Mouse (Mus musculus) heart, adult 11 months (tissue): ENCODE measurements around the gene Duoxa2.

Source experiments
- DNase-seq: peaks from one replicate; pipeline ENCODE4 v3.0.0; 2022

Gene Duoxa2

DNA sequence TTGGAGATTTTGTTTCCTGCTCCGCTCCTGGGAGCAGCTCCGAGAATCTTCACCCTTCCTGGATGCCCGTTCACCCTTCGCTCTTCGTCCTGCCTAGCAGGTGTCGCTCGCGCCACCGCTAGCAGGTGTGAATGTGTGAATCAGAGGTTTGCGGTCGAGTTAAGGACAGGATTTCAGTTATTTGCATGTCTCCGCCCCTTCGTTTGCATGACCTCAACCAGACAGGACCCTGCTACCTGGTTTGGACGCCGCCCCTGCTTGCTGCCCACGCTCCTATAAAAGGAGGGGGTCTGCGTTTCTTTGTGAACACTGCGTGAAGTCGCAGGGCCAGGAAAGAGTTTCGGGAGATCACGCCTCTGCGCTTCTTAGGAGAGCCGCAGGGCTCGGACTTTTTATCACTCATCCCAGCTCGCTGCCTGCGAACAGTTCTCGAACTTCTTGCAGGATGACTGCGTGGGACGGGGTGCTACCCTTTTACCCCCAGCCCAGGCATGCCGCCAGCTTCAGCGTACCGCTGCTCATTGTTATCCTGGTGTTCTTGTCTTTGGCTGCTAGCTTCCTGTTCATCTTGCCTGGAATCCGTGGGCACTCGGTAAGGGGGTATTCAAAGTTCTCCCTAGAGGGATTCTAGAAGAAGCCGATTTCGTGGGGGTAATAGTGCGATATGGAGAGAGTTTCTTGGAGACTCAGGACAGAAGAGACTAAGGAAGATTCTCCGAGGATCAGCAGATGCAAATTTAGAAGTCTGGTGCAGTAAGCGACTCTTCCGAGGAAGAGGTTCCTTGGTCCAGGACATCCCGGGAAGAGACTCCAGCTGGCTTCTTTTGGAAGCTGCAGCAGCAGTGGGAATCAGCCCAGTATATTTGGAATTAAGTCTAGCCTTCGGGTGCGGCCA, at the start of gene Duoxa2:
Duoxa2 (plus strand) TSS at position 305 of the 895 bp plus-strand sequence.
- DNase-seq = no peak

- no peak for DNase-seq
Observed at GRCm38 (mm10) chr2:122255997-122256396, 42.7 kb upstream of the Duoxa2 start.

GRCm38 (mm10) chr2:122260729-122261128, 38.0 kb upstream of the Duoxa2 start:
- DNase-seq = no peak

GRCm38 (mm10) chr2:122264690-122265089, 34.0 kb upstream of the Duoxa2 start:
- DNase-seq = no peak

DNA sequence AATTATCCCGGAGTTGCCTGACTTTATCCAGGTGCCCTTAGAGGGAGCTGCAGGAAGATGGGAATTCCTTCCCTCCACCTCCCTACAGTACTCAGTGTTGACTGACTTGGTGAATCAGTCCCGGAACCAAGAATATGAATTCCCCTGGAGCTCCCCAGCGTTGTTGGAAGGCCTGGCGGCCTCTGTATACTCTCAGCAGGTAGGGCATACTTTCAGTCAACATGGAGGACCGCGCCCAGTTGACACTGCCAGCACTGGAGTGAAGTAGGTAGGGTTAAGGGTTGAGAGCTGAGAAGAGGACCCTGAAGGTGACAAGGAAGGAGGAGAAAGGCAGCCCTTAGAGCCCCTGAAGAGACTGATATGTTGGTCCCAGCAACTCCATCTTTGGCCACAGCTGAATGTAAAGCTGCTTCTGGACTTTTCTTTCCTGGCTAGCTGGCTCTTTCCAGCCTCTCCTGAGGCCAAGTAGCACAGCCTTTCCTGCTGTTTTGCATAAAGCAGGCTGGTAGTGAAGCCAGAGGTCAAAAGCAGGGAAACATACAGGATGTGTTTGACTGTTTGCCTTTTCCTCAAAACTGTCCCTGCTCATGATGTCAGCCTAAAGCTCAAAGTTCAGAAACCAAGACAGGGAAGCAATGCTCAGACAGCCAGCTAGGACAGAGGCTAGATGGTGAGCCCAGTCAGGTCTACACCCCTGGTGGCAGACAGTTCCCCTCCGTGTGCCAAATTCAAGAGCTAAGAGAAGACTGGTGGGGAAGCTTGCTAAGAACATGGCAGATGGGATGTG, 32.1 kb upstream of the Duoxa2 start:
- no peak for DNase-seq

DNA sequence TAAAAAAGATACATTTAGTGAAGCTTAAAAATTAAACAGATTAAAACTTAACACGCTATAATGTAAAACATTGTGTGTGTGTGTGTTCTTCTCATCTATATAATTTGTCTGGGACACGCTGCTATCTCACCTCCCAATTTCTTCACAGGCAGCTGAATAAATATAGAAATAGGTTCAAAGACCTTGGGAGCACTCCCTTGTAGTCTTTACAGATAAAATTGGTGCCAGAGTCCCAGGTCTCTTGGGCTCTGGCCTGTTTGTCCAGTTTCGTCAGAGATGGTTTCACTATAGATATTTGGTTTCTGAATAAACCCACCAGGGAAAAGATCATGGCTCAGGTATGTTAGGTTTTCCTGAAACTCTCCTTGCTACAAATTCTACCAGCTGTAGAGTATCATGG, 19.9 kb upstream of the Duoxa2 start:
- DNase-seq = no peak

DNA sequence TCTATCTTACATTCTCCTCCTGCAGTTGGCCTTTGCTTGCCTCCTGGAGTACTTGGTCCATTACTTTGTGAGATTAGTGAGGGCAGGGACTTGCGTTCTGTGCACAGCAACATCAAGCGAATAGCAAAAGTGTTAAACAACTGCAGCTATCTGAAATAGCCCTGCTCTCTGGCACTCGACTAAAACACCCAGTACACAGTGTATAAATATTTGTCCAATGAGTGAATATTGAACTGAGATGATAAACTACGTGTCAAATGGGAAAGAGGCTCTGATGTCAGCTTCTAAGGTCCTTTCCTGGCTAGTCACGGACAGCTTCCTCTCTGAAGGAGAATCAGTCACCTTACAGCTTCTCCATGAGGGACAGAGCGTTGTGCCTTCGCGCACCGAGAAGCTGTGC, 14.6 kb upstream of the Duoxa2 start:
- no peak for DNase-seq

- DNase-seq = peak; percentile 97
Observed at GRCm38 (mm10) chr2:122286137-122286536, 12.6 kb upstream of the Duoxa2 start.

DNA sequence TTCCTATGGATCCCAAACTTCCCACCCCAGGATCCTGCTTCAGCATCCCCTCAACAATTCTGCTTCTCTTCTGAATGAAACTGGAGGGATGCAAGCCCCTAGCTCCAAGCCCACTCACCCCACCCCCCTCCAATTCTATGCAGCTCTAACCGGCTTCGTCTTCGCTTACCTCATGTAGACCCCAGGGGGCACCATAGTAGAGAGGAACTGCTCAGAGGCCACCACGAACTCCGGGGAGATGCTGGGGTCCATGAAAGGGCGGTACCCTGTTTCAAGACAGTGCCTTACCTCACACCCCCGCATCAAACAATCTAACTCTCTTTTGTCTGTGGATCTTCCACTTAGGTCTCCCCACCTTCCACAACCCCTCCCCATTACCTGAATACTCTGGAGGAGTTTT, 3.8 kb upstream of the Duoxa2 start:
- no peak for DNase-seq

- no peak for DNase-seq
Observed at GRCm38 (mm10) chr2:122297271-122298095, 1.2 kb upstream of the Duoxa2 start.

DNA sequence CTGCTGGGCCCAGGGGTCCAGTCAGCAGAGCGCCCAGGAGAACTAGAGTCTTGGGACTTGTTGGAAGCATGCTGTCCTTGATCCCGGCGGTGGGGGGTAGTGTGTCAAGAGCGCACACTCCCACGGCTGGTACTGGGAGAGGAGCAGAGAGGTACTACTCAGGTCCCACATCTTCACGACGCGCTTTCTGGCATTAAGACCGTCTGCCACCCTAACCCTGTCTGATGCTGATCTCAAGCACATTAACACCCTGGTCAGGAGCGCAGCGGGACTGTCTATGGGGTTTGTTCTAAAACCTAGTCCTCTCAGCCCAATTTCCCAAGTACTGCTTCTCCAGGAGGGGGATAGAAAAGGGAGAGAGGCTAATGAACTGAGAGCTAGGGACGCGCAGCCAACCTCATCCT, 602 bp upstream of the Duoxa2 start, which contains the start of gene Duox2:
Duox2 (minus strand) TSS at position 354 of the 404 bp plus-strand sequence.
- DNase-seq = no peak

DNA sequence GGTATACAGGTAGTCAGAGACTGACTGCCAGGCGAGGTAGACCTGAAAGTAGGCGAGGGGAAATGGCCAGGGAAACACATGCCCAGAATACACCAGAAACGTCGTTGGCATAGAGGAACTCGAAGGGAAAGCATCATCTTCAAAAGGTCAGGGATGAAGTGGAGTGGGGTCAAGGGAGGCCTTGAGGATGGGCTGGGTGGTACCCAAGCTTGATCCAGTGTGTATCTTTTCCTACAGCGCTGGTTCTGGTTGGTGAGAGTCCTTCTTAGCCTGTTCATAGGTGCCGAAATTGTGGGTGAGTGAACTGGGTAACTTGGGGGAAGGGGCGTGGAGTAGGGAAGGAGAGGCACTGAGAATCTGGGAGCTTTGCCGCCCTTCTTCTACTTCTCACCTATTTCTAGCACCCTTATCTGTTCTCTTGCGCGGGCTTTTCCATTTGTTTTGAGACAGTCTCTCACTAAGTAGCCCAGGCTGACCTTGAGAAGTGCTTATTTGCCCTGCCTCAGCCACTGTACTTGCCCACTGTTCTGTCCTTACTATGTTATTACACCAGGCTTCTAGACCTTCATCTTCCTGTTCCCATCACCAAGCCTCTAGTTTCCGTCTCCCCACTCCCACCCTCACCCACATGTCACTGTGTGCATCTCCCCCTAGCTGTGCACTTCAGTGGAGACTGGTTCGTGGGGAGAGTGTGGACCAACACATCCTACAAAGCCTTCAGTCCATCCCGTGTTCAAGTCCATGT, 1.4 kb downstream of the Duoxa2 start:
- DNase-seq = no peak

DNA sequence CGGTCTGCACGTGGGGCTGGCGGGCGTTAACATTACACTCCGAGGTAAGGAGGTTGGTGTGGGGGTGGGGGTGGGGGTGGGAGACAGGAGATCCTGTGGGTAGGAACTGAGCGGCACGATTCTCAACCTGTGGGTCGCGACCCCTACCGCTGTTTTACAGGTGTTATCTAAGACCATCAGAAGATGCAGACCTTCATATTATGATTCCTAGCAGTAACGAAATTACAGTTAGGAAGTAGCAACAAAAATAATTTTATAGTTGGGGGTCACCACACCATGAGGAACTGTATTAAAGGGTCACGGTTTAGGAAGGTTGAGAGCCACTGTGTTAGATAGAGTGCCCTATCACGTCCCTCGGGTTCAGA, 1.9 kb downstream of the Duoxa2 start:
- DNase-seq = no peak

- no peak for DNase-seq
Observed at GRCm38 (mm10) chr2:122301081-122301920, 2.6 kb downstream of the Duoxa2 start.

- no peak for DNase-seq
Observed at GRCm38 (mm10) chr2:122301921-122302573, 3.3 kb downstream of the Duoxa2 start.

DNA sequence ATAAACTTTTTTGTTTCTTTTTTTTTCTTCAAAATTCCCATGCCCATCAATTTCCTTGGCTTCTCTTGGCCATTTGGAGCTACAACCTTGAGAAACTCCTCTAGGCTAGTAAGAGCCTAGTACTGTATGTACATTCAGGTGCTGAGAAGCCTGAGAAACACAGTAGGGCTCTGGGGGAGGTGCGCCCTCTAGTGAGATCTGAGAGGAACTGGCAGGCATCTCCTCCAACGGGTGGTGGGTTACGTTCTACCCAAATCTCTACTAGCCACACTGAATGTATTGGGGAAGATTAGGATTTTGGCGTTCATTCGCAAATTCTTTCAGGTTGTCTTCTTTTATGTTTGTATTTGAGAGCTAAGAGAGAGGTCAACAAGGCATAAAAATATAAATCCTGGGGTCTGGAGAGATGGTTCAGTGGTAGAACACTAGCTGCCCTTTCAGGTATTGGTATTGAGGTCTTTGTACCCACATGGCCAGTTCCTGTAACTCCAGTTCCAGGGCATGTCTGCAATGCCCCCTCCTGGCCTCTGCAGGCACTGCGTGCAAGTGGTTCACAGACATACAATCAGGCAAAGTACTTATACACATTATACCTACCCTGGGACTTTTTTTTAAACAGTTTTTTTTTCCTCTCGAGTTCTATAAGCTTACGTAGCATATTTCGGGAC, 4.0 kb downstream of the Duoxa2 start:
- DNase-seq = no peak

- DNase-seq = no peak
Observed at GRCm38 (mm10) chr2:122304544-122304943, 5.8 kb downstream of the Duoxa2 start.

GRCm38 (mm10) chr2:122305097-122305892, 6.6 kb downstream of the Duoxa2 start:
- DNase-seq = no peak

DNA sequence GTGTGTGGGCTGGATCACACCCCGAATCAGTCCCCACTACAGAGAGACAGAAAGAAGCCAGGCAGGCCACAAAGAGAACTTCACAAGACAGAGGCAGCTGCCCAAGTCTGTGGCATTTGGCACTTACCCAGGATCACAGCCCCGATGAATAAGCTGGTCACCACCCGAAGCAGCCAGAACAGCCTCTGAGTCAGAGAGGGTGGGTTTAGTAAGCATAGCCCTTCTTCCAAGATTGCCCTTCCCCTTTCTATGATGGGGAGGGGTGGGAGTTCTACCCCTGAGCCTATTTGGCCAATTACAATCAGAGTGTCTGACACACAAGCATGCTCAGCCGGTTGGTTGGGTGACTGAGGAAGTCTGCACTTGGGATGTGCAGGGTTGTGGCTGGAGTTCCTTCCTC, 7.5 kb downstream of the Duoxa2 start:
- no peak for DNase-seq
